In the genomic region with DNA sequence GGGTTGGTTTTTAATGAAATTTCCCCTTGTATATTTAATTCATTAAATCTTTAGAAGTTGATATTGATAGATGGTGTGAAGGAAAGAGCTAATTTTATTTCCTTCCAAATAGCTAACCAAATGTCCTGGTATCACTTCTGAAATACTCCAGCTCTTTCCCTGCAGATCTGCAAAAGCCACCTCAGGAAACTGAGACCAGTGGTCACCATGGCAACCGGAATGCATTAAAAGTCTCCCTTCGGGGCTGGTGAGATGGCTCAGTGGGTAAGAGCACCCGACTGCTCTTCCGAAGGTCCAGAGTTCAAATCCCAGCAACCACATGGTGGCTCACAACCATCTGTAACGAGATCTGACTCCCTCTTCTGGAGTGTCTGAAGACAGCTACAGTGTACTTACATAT, we compare ENCODE assay signal across 34 mouse cellular contexts. TPM values are rescaled to one million over a fixed set of nuclear protein-coding genes. Genes with fewer than 3 reads are reported as not detected.
"Had no signal": no experiment of that assay in that cellular context is flagged by ENCODE, and none has a peak within 500 bp of the region (broad histone marks: within the 10 kb centered on the region; RNA-seq: fewer than 3 reads in every experiment).

No protein-coding gene starts in this region.

RNA-seq across cellular contexts. Expression of a gene that starts 33.3 kb away (rescaled TPM):
- total RNA-seq: left cerebral cortex, adult 8-10 months; left cerebral cortex, postnatal 10 days; left cerebral cortex, postnatal 14 days; left cerebral cortex, postnatal 25 days; left cerebral cortex, postnatal 36 days; left cerebral cortex, postnatal 4 days; liver, adult 2 months; megakaryocyte, adult 5-6 weeks; midbrain, postnatal 0 days; monocyte, adult 5-6 weeks had no signal
- polyA plus RNA-seq: limb, embryonic 10.5 days; limb, embryonic 11.5 days; limb, embryonic 12.5 days; limb, embryonic 13.5 days; limb, embryonic 14.5 days; liver, adult 2 months; liver, embryonic 11.5 days; liver, embryonic 12.5 days; liver, embryonic 13.5 days; liver, embryonic 14.5 days; liver, embryonic 15.5 days; liver, embryonic 16.5 days; liver, postnatal 0 days; lung, adult 2 months; lung, embryonic 14.5 days; lung, embryonic 16.5 days; lung, postnatal 0 days; macrophage; midbrain, embryonic 10.5 days; midbrain, embryonic 11.5 days; midbrain, embryonic 12.5 days; midbrain, embryonic 13.5 days; midbrain, embryonic 14.5 days; midbrain, embryonic 15.5 days; midbrain, embryonic 16.5 days; midbrain, postnatal 0 days had no signal
